Mouse (Mus musculus) E14TG2a.4 (cell line): ENCODE data around the gene Cetn4.
A peak's percentile ranks its signal among the peaks of the same experiment; 100 is the strongest.

ENCODE experiments used
- H3K27me3 ChIP-seq: 2 replicates; pipeline ENCODE4 v1.6.1; 2014; ENCODE audit warnings: low read length, control low read depth; ENCODE audit not compliant: insufficient read depth
- H3K36me3 ChIP-seq: 2 replicates; pipeline ENCODE4 v1.6.1; 2014; ENCODE audit warnings: low read length, control low read depth; ENCODE audit not compliant: insufficient read depth
- H3K4me1 ChIP-seq: replicated peaks from 2 replicates; pipeline ENCODE4 v1.6.1; 2014; ENCODE audit warnings: low read depth, low read length, control low read depth
- H3K4me3 ChIP-seq: replicated peaks from 2 replicates; pipeline ENCODE4 v1.5.1; 2014; ENCODE audit warnings: mild to moderate bottlenecking, low read length
- H3K9me3 ChIP-seq: 2 replicates; pipeline ENCODE4 v1.6.1; 2014; ENCODE audit warnings: low read length, control low read depth
- CTCF ChIP-seq: conservative IDR thresholded peaks from 2 replicates; pipeline ENCODE4 v1.5.1; 2014; ENCODE audit warnings: low read length
- NANOG ChIP-seq: IDR thresholded peaks from 2 replicates; pipeline ENCODE4 v1.6.1; 2014; ENCODE audit warnings: borderline replicate concordance, low read length, mixed read lengths
- POU5F1 ChIP-seq: IDR thresholded peaks from 2 replicates; pipeline ENCODE4 v1.6.1; 2014; ENCODE audit warnings: low read length, borderline replicate concordance

Gene Cetn4

DNA sequence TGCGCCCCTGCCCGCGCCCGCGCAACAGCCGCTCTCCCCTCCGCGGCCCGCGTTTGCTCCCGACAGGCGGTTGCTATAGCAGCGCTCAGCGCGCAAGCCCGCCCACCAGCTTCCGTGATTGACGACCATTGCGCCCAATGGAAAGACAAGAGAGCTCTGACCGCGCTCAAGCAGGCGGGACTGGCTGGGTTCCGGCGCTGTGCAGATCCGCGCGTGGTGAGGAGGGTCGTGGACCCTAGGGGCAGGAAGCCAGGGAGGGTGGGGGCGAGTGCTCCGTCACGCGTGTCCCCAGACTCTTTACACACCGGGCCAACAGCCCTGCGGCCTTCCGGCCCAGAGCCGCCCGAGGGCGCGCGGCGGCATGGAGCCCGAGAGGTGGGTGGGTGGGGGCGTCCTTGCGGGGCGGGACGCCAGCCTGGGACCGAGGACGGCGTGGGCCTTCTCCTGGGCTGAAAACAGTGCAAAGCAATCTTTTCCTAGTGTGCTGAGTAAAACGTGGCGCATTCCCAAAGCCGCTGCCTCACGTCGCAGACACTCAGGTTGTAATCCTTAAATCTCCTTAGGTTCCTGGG lies at the start of gene Cetn4, which contains the start of gene Bbs12:
Gene Cetn4 (minus strand): TSS at position 339 of the 572 bp plus-strand sequence.
Gene Bbs12 (plus strand): TSS at position 185 of the 572 bp plus-strand sequence.
- H3K27me3 ChIP-seq = peaks cover 2% of the 10 kb centered on the region; the same call in 1 of the 2 replicates
- TF ChIP-seq NANOG = no peak
- TF ChIP-seq POU5F1 = no peak
- H3K4me1 ChIP-seq = peaks cover 6% of the 10 kb centered on the region
- peak within 1 kb of the TSS; percentile 84 for H3K4me3 ChIP-seq
- no peaks in the 10 kb centered on the region for H3K9me3 ChIP-seq
- H3K36me3 ChIP-seq = 0 out of 2 replicates have a peak, but pooled peaks cover 4% of the 10 kb centered on the region

GRCm38 (mm10) chr3:37360729-37361128 lies 48.2 kb upstream of the Cetn4 start:
- Histone ChIP-seq H3K4me1 (no peaks in the 10 kb centered on the region), H3K4me3 (no peak overlapping the region)
- TF ChIP-seq POU5F1 (no peak), NANOG (no peak), CTCF (no peak)

GRCm38 (mm10) chr3:37354737-37355136 lies 42.2 kb upstream of the Cetn4 start:
- Histone ChIP-seq H3K4me1 (no peaks in the 10 kb centered on the region), H3K4me3 (no peak overlapping the region), H3K36me3 (no peaks in the 10 kb centered on the region), H3K27me3 (peaks cover 34% of the 10 kb centered on the region), H3K9me3 (no peaks in the 10 kb centered on the region)
- TF ChIP-seq POU5F1 (no peak), CTCF (no peak), NANOG (no peak)

More at GRCm38 (mm10) chr3:37360729-37361128, 48.2 kb upstream of the Cetn4 start:
- Histone ChIP-seq H3K36me3 (no peaks in the 10 kb centered on the region), H3K27me3 (peaks cover 27% of the 10 kb centered on the region), H3K9me3 (no peaks in the 10 kb centered on the region)

- Histone ChIP-seq H3K9me3 (no peaks in the 10 kb centered on the region), H3K4me1 (peaks cover 5% of the 10 kb centered on the region), H3K36me3 (no peaks in the 10 kb centered on the region), H3K4me3 (no peak overlapping the region), H3K27me3 (peaks cover 34% of the 10 kb centered on the region)
- TF ChIP-seq NANOG = no peak
- TF ChIP-seq CTCF = no peak
- no peak for TF ChIP-seq POU5F1
Measured at GRCm38 (mm10) chr3:37353951-37354481, 41.5 kb upstream of the Cetn4 start.

DNA sequence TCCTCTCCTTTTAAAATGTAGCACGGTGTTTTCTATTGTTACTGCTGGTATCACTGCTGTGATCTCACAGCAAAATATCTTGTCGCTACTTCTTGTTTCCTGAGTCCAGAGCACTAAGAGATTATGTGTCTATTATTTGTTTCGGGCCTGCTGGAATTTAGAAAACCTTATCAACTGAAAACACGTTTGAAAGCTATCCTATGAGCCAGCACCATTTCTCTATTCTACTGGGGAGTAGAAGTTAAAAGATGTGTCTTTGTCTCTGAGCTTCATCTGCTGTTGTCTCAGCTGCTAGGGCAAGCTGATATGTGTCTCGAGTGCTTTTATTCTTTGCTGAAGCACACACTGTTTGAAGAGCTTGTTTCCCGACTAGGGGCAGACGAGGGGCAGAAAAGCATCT lies 37.9 kb upstream of the Cetn4 start:
- Histone ChIP-seq H3K27me3 (peaks cover 53% of the 10 kb centered on the region), H3K36me3 (no peaks in the 10 kb centered on the region), H3K4me1 (peaks cover 14% of the 10 kb centered on the region), H3K9me3 (no peaks in the 10 kb centered on the region), H3K4me3 (no peak overlapping the region)
- TF ChIP-seq CTCF (no peak), NANOG (no peak), POU5F1 (no peak)

- no peaks in the 10 kb centered on the region for H3K36me3 ChIP-seq
- TF ChIP-seq NANOG (no peak), CTCF (no peak), POU5F1 (no peak)
- H3K27me3 ChIP-seq = peaks cover 54% of the 10 kb centered on the region
Measured at GRCm38 (mm10) chr3:37349166-37349548, 36.6 kb upstream of the Cetn4 start.

GRCm38 (mm10) chr3:37348221-37349165 lies 36.0 kb upstream of the Cetn4 start, which contains the start of gene Fgf2:
Gene Fgf2, plus strand, starts transcription at chr3:37348346.
- Histone ChIP-seq H3K36me3 (no peaks in the 10 kb centered on the region), H3K4me3 (peak within 1 kb of the TSS; percentile 81), H3K9me3 (no peaks in the 10 kb centered on the region), H3K4me1 (peaks cover 14% of the 10 kb centered on the region), H3K27me3 (peaks cover 60% of the 10 kb centered on the region)
- TF ChIP-seq POU5F1 (no peak), NANOG (no peak), CTCF (no peak)

More at GRCm38 (mm10) chr3:37349166-37349548, 36.6 kb upstream of the Cetn4 start:
- Histone ChIP-seq H3K9me3 (no peaks in the 10 kb centered on the region), H3K4me1 (peaks cover 14% of the 10 kb centered on the region), H3K4me3 (peak overlapping the region; percentile 81)

GRCm38 (mm10) chr3:37347671-37348070 lies 35.2 kb upstream of the Cetn4 start:
- no peaks in the 10 kb centered on the region for H3K36me3 ChIP-seq
- no peaks in the 10 kb centered on the region for H3K9me3 ChIP-seq
- H3K4me1 ChIP-seq = peaks cover 14% of the 10 kb centered on the region
- H3K27me3 ChIP-seq = peaks cover 61% of the 10 kb centered on the region
- H3K4me3 ChIP-seq = peak overlapping the region; percentile 81
- no peak for TF ChIP-seq NANOG
- TF ChIP-seq CTCF = no peak
- TF ChIP-seq POU5F1 = no peak
